Mouse (Mus musculus): ENCODE data around the gene Zdhhc22.

The Zdhhc22 gene

DNA sequence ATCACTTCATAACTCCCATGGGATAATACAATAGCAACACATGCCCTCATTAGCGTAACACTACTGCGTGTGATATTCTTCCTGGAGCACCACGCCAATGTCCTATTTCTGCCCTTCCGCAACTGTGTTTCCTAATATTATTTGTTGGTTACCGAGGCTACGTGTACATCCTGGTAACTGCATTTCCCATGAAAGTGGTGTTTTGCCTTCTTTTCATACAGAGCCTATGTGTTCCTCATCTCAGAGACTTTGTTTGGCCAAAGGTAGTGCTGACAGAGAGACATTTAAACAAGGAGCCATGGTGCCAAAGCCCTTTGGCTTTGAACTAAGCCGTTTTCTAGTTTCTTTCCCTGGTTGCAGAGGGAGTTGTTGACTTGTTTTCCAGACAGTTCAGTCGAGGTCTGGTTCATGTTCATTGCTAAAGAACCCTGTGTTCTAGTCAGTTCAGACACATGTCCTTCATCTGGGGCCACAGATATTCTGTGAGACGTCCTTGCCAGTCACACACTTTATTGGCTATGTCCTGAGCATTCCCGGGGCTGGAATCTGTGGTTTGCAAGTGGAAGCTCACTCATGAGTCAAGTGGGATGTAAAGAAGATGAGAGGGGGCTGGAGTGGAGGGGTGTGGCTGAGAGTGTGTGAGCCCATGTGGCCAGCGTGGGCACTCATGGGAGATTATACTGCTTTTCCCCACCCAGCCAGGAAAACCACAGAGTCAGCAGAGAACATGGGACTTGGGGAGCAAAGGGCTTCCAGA is 53.5 kb downstream of the Zdhhc22 start:
- DNase-seq (ENCODE audit: low read depth, low spot score), result no peak

DNA sequence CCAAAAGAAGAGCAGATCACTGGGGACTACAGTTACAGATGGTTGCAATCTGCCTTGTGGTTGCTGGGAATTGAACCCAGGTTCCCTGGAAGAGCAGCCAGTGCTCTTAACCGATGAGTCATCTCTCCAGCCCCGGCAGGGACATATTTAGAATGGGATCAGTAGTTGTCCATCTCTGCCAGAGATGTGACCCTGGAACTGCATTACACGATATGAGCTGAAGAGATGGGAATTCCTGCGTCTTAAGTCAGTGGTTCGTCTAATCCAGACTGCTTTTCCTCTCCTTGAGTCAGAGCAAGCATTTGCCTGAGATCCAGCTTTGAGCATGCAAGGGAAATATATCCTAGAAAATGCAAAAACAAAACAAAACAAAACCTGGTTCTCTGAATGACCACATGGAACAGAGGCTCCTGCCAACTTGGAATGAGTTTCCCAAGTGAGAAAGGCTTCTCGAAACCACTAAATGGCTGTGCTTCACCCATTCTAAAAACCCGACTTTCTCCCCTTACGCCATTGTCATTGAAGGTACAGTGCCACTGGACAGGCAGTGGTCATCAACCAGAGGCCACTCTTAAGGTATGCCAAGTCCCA is 54.4 kb downstream of the Zdhhc22 start:
- no peak for DNase-seq (ENCODE audit: low read depth, low spot score)

DNA sequence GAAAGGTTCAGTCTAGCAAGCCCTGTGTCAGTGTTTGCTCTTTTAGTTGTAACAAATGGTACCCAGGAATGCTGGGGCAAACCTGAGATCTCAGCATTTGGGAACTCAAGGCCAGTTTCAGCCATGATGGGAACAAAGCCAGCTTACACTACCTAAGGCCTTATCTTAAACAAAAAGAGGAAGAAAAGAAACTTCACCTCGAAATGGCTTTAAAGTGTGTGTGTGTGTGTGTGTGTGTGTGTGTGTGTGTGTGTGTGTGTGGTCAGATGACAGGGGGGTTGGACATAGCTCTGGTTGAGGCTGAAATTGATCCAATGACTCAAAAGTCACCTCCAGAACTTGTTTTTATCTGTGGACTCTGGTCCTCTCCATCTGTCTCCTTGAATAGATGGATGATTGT is 55.5 kb downstream of the Zdhhc22 start:
- no peak for DNase-seq (ENCODE audit: low read depth, low spot score)

DNA sequence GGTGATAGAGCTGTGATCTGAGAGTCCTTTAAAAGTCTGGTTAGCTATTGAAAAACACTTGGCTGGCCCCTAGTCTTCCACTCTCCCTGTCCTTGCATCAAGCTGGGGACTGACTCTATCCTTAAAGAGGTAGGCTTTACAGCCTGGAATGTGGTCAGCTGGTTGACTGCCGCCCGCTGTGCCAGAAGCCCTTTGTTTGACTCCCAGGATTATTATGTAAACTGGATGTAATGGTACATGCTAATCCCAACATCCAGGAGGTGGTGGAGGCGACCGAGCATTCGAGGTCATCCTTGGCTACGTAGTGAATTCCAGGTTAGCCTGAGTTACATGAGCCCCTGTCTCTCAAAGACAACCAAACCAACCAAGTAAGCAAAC is 57.7 kb downstream of the Zdhhc22 start:
- DNase-seq (ENCODE audit: low read depth, low spot score), result no peak

DNA sequence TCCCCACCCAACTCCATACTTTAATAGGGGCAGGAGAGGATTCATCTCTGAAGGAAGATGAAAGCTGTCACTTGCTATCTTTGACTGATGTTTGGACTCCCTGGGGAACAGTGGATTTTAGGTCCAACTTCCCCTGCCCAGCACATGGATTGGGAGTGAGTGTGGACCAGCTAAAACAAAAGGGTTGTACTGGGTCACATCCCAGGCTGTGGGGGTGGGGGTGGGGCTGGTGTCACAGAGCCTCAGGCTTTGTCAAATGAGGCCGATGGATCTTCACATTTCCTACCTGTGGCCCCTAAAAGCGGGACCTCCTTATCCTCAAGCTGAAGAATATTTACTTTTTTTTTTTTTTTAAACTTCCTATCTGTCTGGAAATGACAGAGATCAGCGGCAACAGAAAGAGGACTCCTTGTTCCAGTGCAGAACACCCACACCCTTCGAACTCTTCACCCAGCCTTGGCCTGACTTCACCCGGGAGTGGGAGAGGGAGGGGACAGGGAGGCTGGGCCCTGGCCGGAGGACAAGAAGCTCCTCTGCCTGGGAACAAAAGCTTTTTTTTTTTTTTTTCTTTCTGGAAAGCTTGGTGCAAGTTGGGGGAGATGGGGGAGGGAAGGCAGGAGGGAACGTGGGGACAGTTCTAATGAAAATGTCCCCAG is 58.2 kb downstream of the Zdhhc22 start:
- no peak for DNase-seq (ENCODE audit: low read depth, low spot score)

DNA sequence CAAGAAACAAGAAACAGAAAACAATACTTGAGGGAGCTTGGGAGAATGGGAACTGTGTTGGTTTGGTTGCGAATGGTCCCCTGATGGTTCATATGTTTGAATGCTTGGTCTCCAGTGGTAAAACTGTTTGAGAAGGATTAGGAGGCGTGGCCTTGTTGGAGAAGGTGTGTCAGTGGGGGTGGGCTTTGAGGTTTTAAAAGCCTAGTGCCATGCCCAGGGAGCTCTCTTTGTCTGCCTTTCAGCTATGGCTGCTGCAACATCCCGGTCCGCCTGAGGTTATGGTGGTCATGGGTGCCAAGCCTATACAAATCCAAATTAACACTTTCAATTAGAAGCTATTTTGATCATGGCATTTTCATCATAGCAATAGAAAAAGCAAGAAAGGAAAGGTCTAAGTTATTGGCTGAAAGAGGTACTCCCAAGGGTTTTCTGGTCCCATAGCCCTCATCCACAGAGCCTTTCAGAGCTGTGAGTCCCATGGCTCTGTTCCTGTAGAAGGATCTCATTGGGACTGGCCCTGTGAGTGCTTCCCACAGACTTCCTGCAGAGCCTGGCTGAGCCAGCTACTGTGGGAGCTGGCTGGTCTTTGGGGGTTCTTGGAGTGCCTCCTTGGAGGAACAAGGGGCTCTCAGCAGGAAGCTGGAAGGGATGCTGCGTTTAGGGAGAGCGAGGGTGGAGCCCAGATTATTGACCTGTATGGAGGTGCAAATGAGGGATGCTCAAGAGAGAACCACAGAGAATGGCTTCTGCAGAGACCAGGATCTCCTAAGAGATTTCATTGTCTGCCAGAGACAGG is 59.1 kb downstream of the Zdhhc22 start:
- no peak for DNase-seq (ENCODE audit: low read depth, low spot score)

All from mesoderm, embryonic 11.5 days (tissue).